Mouse (Mus musculus): ENCODE data around the gene Mum1l1. TPM values are rescaled to one million over a fixed set of nuclear protein-coding genes. Genes with fewer than 3 reads are reported as not detected.

The Mum1l1 gene
- polyA plus RNA-seq, 1 experiment from 2014 or later: 17.2 TPM

GRCm38 (mm10) chrX:139219017-139219416, 9.2 kb downstream of the Mum1l1 start:
- H3K27ac ChIP-seq (ENCODE audit: low read depth, low read length): no peak overlapping the region
- 0 out of 2 replicates have a peak, but pooled peaks have one; percentile 29 for ATAC-seq (ENCODE audit: low FRiP score, low TSS enrichment)
- no peak overlapping the region for H3K4me2 ChIP-seq (replicated peaks; ENCODE audit: low read depth, low read length)
- no peaks in the 10 kb centered on the region for H3K9me3 ChIP-seq (ENCODE audit: control insufficient read depth, low read length)
- no peaks in the 10 kb centered on the region for H3K27me3 ChIP-seq (ENCODE audit: control insufficient read depth, insufficient read depth, low read length)
- no peaks in the 10 kb centered on the region for H3K36me3 ChIP-seq (ENCODE audit: control insufficient read depth, insufficient read depth, low read length)
- H3K9ac ChIP-seq (ENCODE audit: low read depth, low read length): no peak overlapping the region
- 32% methylated on average over 2 of the region's 2 CpGs for WGBS
- H3K4me3 ChIP-seq (ENCODE audit: low read length): no peak overlapping the region
- H3K4me1 ChIP-seq (ENCODE audit: control insufficient read depth, insufficient read depth, low read length): no peaks in the 10 kb centered on the region

- no peak overlapping the region for H3K4me3 ChIP-seq (ENCODE audit: low read length)
Measured at GRCm38 (mm10) chrX:139220830-139221229, 11.0 kb downstream of the Mum1l1 start.

GRCm38 (mm10) chrX:139221893-139222292, 12.1 kb downstream of the Mum1l1 start:
- Histone ChIP-seq H3K4me3 (ENCODE audit: low read length) (no peak overlapping the region), H3K4me2 (replicated peaks; ENCODE audit: low read depth, low read length) (no peak overlapping the region), H3K9ac (ENCODE audit: low read depth, low read length) (no peak overlapping the region), H3K36me3 (ENCODE audit: control insufficient read depth, insufficient read depth, low read length) (no peaks in the 10 kb centered on the region), H3K27ac (ENCODE audit: low read depth, low read length) (no peak overlapping the region), H3K4me1 (ENCODE audit: control insufficient read depth, insufficient read depth, low read length) (no peaks in the 10 kb centered on the region), H3K9me3 (ENCODE audit: control insufficient read depth, low read length) (no peaks in the 10 kb centered on the region), H3K27me3 (ENCODE audit: control insufficient read depth, insufficient read depth, low read length) (no peaks in the 10 kb centered on the region)
- no peak for ATAC-seq (ENCODE audit: low FRiP score, low TSS enrichment)
- 76% methylated on average over 3 of the region's 3 CpGs for WGBS

More at GRCm38 (mm10) chrX:139220830-139221229, 11.0 kb downstream of the Mum1l1 start:
- Histone ChIP-seq H3K4me2 (replicated peaks; ENCODE audit: low read depth, low read length) (no peak overlapping the region), H3K4me1 (ENCODE audit: control insufficient read depth, insufficient read depth, low read length) (no peaks in the 10 kb centered on the region), H3K36me3 (ENCODE audit: control insufficient read depth, insufficient read depth, low read length) (no peaks in the 10 kb centered on the region), H3K27me3 (ENCODE audit: control insufficient read depth, insufficient read depth, low read length) (no peaks in the 10 kb centered on the region), H3K9me3 (ENCODE audit: control insufficient read depth, low read length) (no peaks in the 10 kb centered on the region), H3K9ac (ENCODE audit: low read depth, low read length) (no peak overlapping the region), H3K27ac (ENCODE audit: low read depth, low read length) (no peak overlapping the region)
- no peak for ATAC-seq (ENCODE audit: low FRiP score, low TSS enrichment)
- 80% methylated on average over 4 of the region's 4 CpGs for WGBS

- Histone ChIP-seq H3K27ac (ENCODE audit: low read depth, low read length) (no peak overlapping the region), H3K9ac (ENCODE audit: low read depth, low read length) (no peak overlapping the region), H3K4me1 (ENCODE audit: control insufficient read depth, insufficient read depth, low read length) (no peaks in the 10 kb centered on the region), H3K36me3 (ENCODE audit: control insufficient read depth, insufficient read depth, low read length) (no peaks in the 10 kb centered on the region), H3K27me3 (ENCODE audit: control insufficient read depth, insufficient read depth, low read length) (no peaks in the 10 kb centered on the region), H3K4me3 (ENCODE audit: low read length) (no peak overlapping the region; the same call in 1 of the 2 replicates), H3K9me3 (ENCODE audit: control insufficient read depth, low read length) (no peaks in the 10 kb centered on the region), H3K4me2 (replicated peaks; ENCODE audit: low read depth, low read length) (peak overlapping the region; percentile 6; the same call in 1 of the 2 replicates)
- ATAC-seq (ENCODE audit: low FRiP score, low TSS enrichment): peak; percentile 95; the same call in 1 of the 2 replicates
- 37% methylated on average over 9 of the region's 9 CpGs for WGBS
Measured at GRCm38 (mm10) chrX:139231143-139231542, 21.3 kb downstream of the Mum1l1 start.

GRCm38 (mm10) chrX:139247294-139247693, 37.5 kb downstream of the Mum1l1 start:
- Histone ChIP-seq H3K9me3 (ENCODE audit: control insufficient read depth, low read length) (no peaks in the 10 kb centered on the region), H3K9ac (ENCODE audit: low read depth, low read length) (no peak overlapping the region)

GRCm38 (mm10) chrX:139257072-139257471, 47.2 kb downstream of the Mum1l1 start:
- Histone ChIP-seq H3K27me3 (ENCODE audit: control insufficient read depth, insufficient read depth, low read length) (no peaks in the 10 kb centered on the region), H3K4me1 (ENCODE audit: control insufficient read depth, insufficient read depth, low read length) (no peaks in the 10 kb centered on the region), H3K9ac (ENCODE audit: low read depth, low read length) (no peak overlapping the region), H3K4me2 (replicated peaks; ENCODE audit: low read depth, low read length) (no peak overlapping the region), H3K4me3 (ENCODE audit: low read length) (no peak overlapping the region), H3K9me3 (ENCODE audit: control insufficient read depth, low read length) (no peaks in the 10 kb centered on the region), H3K36me3 (ENCODE audit: control insufficient read depth, insufficient read depth, low read length) (no peaks in the 10 kb centered on the region), H3K27ac (ENCODE audit: low read depth, low read length) (no peak overlapping the region)
- 86% methylated on average over 10 of the region's 10 CpGs for WGBS
- ATAC-seq (ENCODE audit: low FRiP score, low TSS enrichment): no peak

More at GRCm38 (mm10) chrX:139247294-139247693, 37.5 kb downstream of the Mum1l1 start:
- ATAC-seq (ENCODE audit: low FRiP score, low TSS enrichment): no peak
- no peaks in the 10 kb centered on the region for H3K4me1 ChIP-seq (ENCODE audit: control insufficient read depth, insufficient read depth, low read length)
- H3K27me3 ChIP-seq (ENCODE audit: control insufficient read depth, insufficient read depth, low read length): no peaks in the 10 kb centered on the region
- no peak overlapping the region for H3K4me3 ChIP-seq (ENCODE audit: low read length)
- no peak overlapping the region for H3K27ac ChIP-seq (ENCODE audit: low read depth, low read length)
- 82% methylated on average over 3 of the region's 3 CpGs for WGBS
- H3K36me3 ChIP-seq (ENCODE audit: control insufficient read depth, insufficient read depth, low read length): no peaks in the 10 kb centered on the region
- H3K4me2 ChIP-seq (replicated peaks; ENCODE audit: low read depth, low read length): no peak overlapping the region

GRCm38 (mm10) chrX:139281966-139282365, 72.1 kb downstream of the Mum1l1 start:
- 87% methylated on average over 4 of the region's 4 CpGs for WGBS
- no peaks in the 10 kb centered on the region for H3K9me3 ChIP-seq (ENCODE audit: control insufficient read depth, low read length)
- no peak overlapping the region for H3K4me2 ChIP-seq (replicated peaks; ENCODE audit: low read depth, low read length)
- H3K27me3 ChIP-seq (ENCODE audit: control insufficient read depth, insufficient read depth, low read length): no peaks in the 10 kb centered on the region
- no peak overlapping the region for H3K4me3 ChIP-seq (ENCODE audit: low read length)
- no peak for ATAC-seq (ENCODE audit: low FRiP score, low TSS enrichment)
- no peaks in the 10 kb centered on the region for H3K4me1 ChIP-seq (ENCODE audit: control insufficient read depth, insufficient read depth, low read length)
- H3K9ac ChIP-seq (ENCODE audit: low read depth, low read length): no peak overlapping the region
- H3K27ac ChIP-seq (ENCODE audit: low read depth, low read length): no peak overlapping the region
- H3K36me3 ChIP-seq (ENCODE audit: control insufficient read depth, insufficient read depth, low read length): no peaks in the 10 kb centered on the region

Other genes with a start within 250 kb of the Mum1l1 start
- not detected in 2 replicates for gene Serpina7, start 124.8 kb upstream of the Mum1l1 start, polyA plus RNA-seq (2014; fragmentation: Nextera tagmentation; extraction: Ambion mirVana)
- gene 4930513O06Rik, start 123.8 kb upstream of the Mum1l1 start, polyA plus RNA-seq (2014; fragmentation: Nextera tagmentation; extraction: Ambion mirVana): not detected in 2 replicates
- not detected in 2 replicates for gene 4933428M09Rik, start 30.8 kb upstream of the Mum1l1 start, polyA plus RNA-seq (2014; fragmentation: Nextera tagmentation; extraction: Ambion mirVana)
- gene Trap1a, start 123.6 kb downstream of the Mum1l1 start, polyA plus RNA-seq (2014; fragmentation: Nextera tagmentation; extraction: Ambion mirVana): not detected in 2 replicates

Measured in kidney, embryonic 14.5 days (tissue).